Mouse (Mus musculus): ENCODE data around the gene Tspan1.

Gene Tspan1

DNA sequence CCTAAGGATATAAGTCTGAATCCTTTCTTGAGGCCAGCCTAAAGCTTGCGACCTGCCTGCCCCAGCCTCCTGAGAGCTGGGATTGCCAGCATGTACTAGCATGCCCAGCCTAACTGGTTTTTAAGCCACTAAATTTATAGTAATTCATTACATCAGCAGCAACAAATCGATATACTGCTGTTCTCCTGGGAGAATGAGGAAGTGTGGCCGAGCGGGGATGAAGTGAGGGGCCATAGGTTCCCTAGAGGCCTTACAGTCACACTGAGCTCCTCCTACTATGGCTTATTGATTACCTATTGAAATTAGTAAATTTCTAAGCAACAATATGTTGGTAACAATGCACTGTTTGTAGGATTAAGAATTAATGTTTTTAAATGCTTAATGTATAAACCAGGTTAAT, 34.3 kb downstream of the Tspan1 start:
- no peak for DNase-seq (ENCODE audit: low read depth in 2 of 2, low spot score in 2 of 2)

DNA sequence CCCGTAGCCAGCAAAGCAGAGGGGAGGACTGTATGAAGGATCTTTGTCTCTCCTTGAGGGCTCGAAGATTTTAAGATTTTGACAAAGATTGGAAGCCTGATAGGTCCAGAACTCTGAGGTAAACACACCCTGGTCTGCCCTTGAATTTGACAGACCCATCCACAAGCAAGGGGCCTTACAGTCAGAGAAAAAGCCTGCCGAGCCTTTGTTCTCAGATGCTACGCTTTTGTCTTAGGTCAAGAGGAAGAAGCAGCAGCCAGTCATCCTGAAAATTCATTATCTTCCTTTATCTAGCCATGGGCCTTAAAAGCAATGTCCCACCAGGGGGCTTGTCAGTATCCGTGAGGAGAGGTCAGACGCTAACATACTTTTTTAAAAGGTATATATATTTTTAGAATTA, 39.4 kb downstream of the Tspan1 start:
- no peak for DNase-seq (ENCODE audit: low read depth in 2 of 2, low spot score in 2 of 2)

DNA sequence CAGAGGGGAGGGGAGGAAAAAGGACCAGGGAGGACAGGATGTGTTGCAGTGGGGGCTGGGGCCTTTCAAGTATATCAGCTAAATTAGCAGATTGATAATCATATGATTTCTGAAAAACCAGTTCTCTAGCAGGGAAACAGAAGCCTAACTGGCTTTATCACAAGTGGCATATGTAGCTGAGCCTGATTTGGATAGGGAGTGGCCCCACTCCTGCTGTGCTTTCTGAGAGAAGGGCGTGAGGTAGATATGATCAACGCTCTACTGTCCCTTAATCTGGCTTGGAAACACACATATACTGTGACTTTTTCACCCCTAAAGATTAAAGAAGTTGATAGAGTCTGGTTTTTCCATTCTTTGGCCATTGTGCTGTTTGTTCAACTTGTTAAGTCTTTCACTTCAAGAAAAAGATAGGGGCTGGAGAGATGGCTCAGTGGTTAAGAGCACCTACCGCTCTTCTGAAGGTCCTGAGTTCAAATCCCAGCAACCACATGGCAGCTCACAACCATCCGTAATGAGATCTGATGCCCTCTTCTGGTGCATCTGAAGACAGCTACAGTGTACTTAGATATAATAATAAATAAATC, 41.5 kb downstream of the Tspan1 start:
- DNase-seq (ENCODE audit: low read depth in 2 of 2, low spot score in 2 of 2), result no peak

DNA sequence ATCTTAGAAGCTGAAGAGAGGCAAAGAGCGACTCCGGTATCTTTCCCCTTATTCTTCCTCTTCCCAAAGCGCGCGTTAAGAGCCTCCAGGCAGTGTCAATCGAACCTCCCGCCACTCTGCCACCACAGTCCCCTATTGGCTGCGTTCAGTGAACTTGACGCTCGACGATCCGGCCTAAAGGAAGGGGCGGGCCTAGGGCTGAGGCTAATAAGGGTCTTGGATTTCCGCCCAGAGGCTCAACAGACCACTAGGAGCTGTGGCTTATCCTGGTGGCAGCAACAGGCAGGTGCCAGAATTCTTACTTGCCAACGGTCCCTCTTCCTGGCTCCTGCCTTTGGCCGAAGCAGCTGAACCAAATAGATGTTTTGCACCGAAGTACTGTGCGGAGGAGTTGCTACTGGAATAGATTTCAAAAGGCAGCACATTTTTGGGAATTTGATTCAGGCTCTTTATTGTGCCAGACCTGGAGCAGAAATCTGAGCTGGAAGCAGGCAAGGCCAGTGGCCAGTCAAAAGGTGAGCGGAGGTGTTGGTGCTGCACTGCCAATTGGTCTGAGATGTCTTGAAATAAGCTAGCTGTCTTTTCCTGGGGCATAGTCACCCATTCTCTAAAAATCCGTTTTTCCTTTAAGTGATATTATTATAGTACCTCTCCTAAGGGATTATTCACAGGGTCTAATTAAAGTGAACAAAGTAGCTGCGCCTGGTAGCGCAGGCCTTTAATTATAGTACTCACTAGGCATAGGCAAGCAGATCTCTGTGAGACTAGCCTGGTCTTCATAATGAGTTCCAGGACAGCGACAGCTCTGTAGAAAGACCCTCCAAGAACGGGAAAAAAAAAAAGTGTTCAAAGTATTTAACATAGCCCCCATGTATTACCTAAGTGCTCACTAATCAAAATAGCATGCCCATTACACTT, 43.5 kb downstream of the Tspan1 start, which contains the start of the genes Rad54l and Pomgnt1:
Gene Rad54l (minus strand): TSS at position 89 of the 918 bp plus-strand sequence.
Gene Pomgnt1 (plus strand): TSS at position 239 of the 918 bp plus-strand sequence.
- peak; percentile 24 to 50 for DNase-seq (ENCODE audit: low read depth in 2 of 2, low spot score in 2 of 2)

DNA sequence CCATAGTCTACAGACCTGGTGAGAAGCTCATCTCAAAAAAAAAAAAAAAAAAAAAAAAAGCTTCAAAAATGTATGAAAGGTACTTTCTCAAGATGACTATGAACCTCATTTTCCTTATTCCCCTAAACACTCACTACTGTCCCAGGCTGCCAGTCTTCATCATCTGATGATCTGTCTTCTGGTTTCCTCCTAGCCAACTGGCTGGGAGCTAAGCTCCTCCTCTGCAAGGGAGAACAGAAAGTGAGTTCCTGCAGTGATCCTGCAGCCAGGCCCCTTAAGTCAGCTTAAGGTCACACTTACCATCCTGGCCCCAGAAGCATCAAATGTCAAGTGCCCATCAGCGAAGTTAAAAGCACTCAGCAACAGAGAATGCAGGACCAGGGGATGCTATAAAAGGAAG, 44.6 kb downstream of the Tspan1 start:
- DNase-seq (ENCODE audit: low read depth in 2 of 2, low spot score in 2 of 2), result no peak
